Mouse (Mus musculus): ENCODE measurements around the gene Gpr61.

DNA sequence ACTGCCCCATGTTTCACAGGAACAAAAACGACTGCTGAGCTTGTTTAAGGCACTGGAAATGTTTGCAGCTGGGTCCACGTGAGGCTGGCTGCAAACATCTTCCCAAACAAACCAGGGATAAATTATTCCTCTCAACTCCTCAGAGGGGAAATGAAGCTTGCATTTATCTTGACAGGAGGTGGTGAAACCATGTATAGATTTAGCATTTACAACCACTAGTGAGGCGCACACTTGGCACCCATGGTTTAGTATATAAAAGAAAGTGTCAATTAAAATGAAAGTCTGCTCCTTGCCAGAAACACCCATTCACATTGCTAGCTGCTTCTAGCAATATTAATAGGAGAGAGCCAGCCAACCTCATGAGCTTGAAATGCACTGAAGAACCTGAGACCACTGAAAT lies 53.1 kb downstream of the Gpr61 start:
- no peak for TF ChIP-seq BHLHE40 (IDR thresholded peaks at IDR 0.05; ENCODE audit: low read depth, low read length)
- no peak for TF ChIP-seq POLR2A (IDR thresholded peaks at IDR 0.05; ENCODE audit: low read depth, low read length)
- TF ChIP-seq CHD1 (IDR thresholded peaks at IDR 0.05; ENCODE audit: low read depth, low read length) = no peak
- no peak for TF ChIP-seq ETS1 (conservative IDR thresholded peaks at IDR 0.05; ENCODE audit: low read depth, low read length)
- no peak for TF ChIP-seq ZKSCAN1 (IDR thresholded peaks at IDR 0.05; ENCODE audit: borderline replicate concordance, low read depth, low read length)
- TF ChIP-seq CTCF (conservative IDR thresholded peaks at IDR 0.05 in 1 of 2, IDR thresholded peaks at IDR 0.05 in 1 of 2; ENCODE audit: low read depth in 2 of 2, low read length in 2 of 2) = no peak
- TF ChIP-seq GABPA (IDR thresholded peaks at IDR 0.05; ENCODE audit: insufficient replicate concordance, low read depth, low read length) = no peak
- TF ChIP-seq MXI1 (IDR thresholded peaks at IDR 0.05; ENCODE audit: low read depth, low read length) = no peak
- no peak for TF ChIP-seq E2F4 (IDR thresholded peaks at IDR 0.05; ENCODE audit: insufficient replicate concordance, low read depth, low read length)
- TF ChIP-seq TCF12 (IDR thresholded peaks at IDR 0.05; ENCODE audit: low read depth, low read length) = no peak

Data from CH12.LX (cell line).